Mouse (Mus musculus) hindbrain, embryonic 12.5 days (tissue): Measurements from ENCODE around the gene Lrmda. TPM values are rescaled to one million over a fixed set of nuclear protein-coding genes. Genes with fewer than 3 reads are reported as not detected.

ENCODE experiments used
- ATAC-seq: fragments of 200-750 bp; cut with Nextera tagmentation; 2 replicates; pipeline ENCODE4 v1.8.0; 2017; ENCODE audit warnings: moderate TSS enrichment; ENCODE audit not compliant: low FRiP score
- H3K27ac ChIP-seq: fragments of 300-500 bp; sonication (generic); 2 replicates; pipeline ENCODE4 v1.5.1; 2016; ENCODE audit warnings: mild to moderate bottlenecking
- H3K27me3 ChIP-seq: fragments of 300-500 bp; sonication (generic); 2 replicates; pipeline ENCODE4 v1.6.1; 2016; ENCODE audit warnings: mild to moderate bottlenecking
- H3K36me3 ChIP-seq: fragments of 300-500 bp; sonication (generic); 2 replicates; pipeline ENCODE4 v1.6.1; 2016; ENCODE audit warnings: mild to moderate bottlenecking
- H3K4me1 ChIP-seq: fragments of 300-500 bp; sonication (generic); 2 replicates; pipeline ENCODE4 v1.6.1; 2016
- H3K4me2 ChIP-seq: fragments of 300-500 bp; sonication (generic); replicated peaks from 2 replicates; pipeline ENCODE4 v1.6.1; 2016; ENCODE audit warnings: mild to moderate bottlenecking
- H3K4me3 ChIP-seq: fragments of 300-500 bp; sonication (generic); 2 replicates; pipeline ENCODE4 v1.5.1; 2016; ENCODE audit warnings: mild to moderate bottlenecking
- H3K9ac ChIP-seq: fragments of 300-500 bp; sonication (generic); 2 replicates; pipeline ENCODE4 v1.6.1; 2016; ENCODE audit warnings: mild to moderate bottlenecking, moderate library complexity
- H3K9me3 ChIP-seq: fragments of 300-500 bp; sonication (generic); replicated peaks from 2 replicates; pipeline ENCODE4 v1.6.1; 2016; ENCODE audit warnings: mild to moderate bottlenecking
- WGBS: fragments of 180-500 bp; shearing (Covaris S2); methylation state at CpG from one replicate; pipeline ENCODE4 v1.1.7; 2016; 5-methylcytosine and 5-hydroxymethylcytosine counted together
- polyA plus RNA-seq: library from polyadenylated mRNA; unstranded; fragments of >200 nt; fragmentation: Nextera tagmentation; extraction: Ambion mirVana; gene quantifications from 2 replicates; pipeline ENCODE4 v1.2.1, GENCODE M21; 2016

Gene Lrmda
- polyA plus RNA-seq, 1 experiment from 2014 or later = 0.53 TPM

GRCm38 (mm10) chr14:22849108-22849507, 829.6 kb downstream of the Lrmda start:
- Histone ChIP-seq H3K36me3 (no peaks in the 10 kb centered on the region), H3K4me3 (no peak overlapping the region), H3K27me3 (no peaks in the 10 kb centered on the region), H3K4me2 (no peak overlapping the region), H3K4me1 (no peaks in the 10 kb centered on the region), H3K27ac (no peak overlapping the region), H3K9me3 (no peaks in the 10 kb centered on the region), H3K9ac (no peak overlapping the region)
- no peak for ATAC-seq
- WGBS = 80% methylated on average over 2 of the region's 2 CpGs

- Histone ChIP-seq H3K9me3 (no peaks in the 10 kb centered on the region), H3K9ac (no peak overlapping the region), H3K4me2 (no peak overlapping the region), H3K4me3 (no peak overlapping the region), H3K36me3 (no peaks in the 10 kb centered on the region), H3K27me3 (no peaks in the 10 kb centered on the region), H3K27ac (no peak overlapping the region), H3K4me1 (0 out of 2 replicates have a peak, but pooled peaks cover 5% of the 10 kb centered on the region)
- ATAC-seq = no peak
- WGBS = 23% methylated on average over 4 of the region's 4 CpGs
These were observed 841.1 kb downstream of the Lrmda start for GRCm38 (mm10) chr14:22860631-22861030.

GRCm38 (mm10) chr14:22864132-22864531, 844.6 kb downstream of the Lrmda start:
- Histone ChIP-seq H3K4me2 (no peak overlapping the region), H3K27ac (no peak overlapping the region), H3K9ac (no peak overlapping the region), H3K4me1 (no peaks in the 10 kb centered on the region), H3K4me3 (no peak overlapping the region), H3K36me3 (no peaks in the 10 kb centered on the region), H3K27me3 (no peaks in the 10 kb centered on the region), H3K9me3 (no peaks in the 10 kb centered on the region)
- 54% methylated on average over 7 of the region's 7 CpGs for WGBS
- no peak for ATAC-seq

- Histone ChIP-seq H3K4me2 (no peak overlapping the region), H3K4me1 (no peaks in the 10 kb centered on the region), H3K27ac (no peak overlapping the region), H3K36me3 (no peaks in the 10 kb centered on the region), H3K9me3 (no peaks in the 10 kb centered on the region), H3K9ac (no peak overlapping the region), H3K27me3 (no peaks in the 10 kb centered on the region), H3K4me3 (no peak overlapping the region)
- no peak for ATAC-seq
- 83% methylated on average over 3 of the region's 3 CpGs for WGBS
These were observed 855.1 kb downstream of the Lrmda start for GRCm38 (mm10) chr14:22874584-22874983.

GRCm38 (mm10) chr14:22887182-22887581, 867.7 kb downstream of the Lrmda start:
- no peaks in the 10 kb centered on the region for H3K27me3 ChIP-seq
- ATAC-seq = no peak
- no peak overlapping the region for H3K27ac ChIP-seq
- H3K36me3 ChIP-seq = no peaks in the 10 kb centered on the region
- no peak overlapping the region for H3K9ac ChIP-seq
- H3K4me1 ChIP-seq = no peaks in the 10 kb centered on the region
- 61% methylated on average over 3 of the region's 3 CpGs for WGBS
- H3K9me3 ChIP-seq = no peaks in the 10 kb centered on the region
- H3K4me2 ChIP-seq = no peak overlapping the region
- H3K4me3 ChIP-seq = no peak overlapping the region

GRCm38 (mm10) chr14:22899312-22899711, 879.8 kb downstream of the Lrmda start:
- ATAC-seq = no peak

GRCm38 (mm10) chr14:22902116-22902515, 882.6 kb downstream of the Lrmda start:
- no peak overlapping the region for H3K9ac ChIP-seq
- H3K4me3 ChIP-seq = no peak overlapping the region
- H3K4me2 ChIP-seq = no peak overlapping the region
- H3K27me3 ChIP-seq = no peaks in the 10 kb centered on the region
- H3K9me3 ChIP-seq = no peaks in the 10 kb centered on the region
- H3K4me1 ChIP-seq = peaks cover 11% of the 10 kb centered on the region
- no peak overlapping the region for H3K27ac ChIP-seq
- H3K36me3 ChIP-seq = no peaks in the 10 kb centered on the region
- WGBS = 95% methylated on average over 1 of the region's 1 CpGs
- no peak for ATAC-seq

More at GRCm38 (mm10) chr14:22899312-22899711, 879.8 kb downstream of the Lrmda start:
- no peak overlapping the region for H3K9ac ChIP-seq
- H3K27ac ChIP-seq = no peak overlapping the region
- no peak overlapping the region for H3K4me2 ChIP-seq
- 92% methylated on average over 1 of the region's 1 CpGs for WGBS
- H3K27me3 ChIP-seq = no peaks in the 10 kb centered on the region
- H3K4me1 ChIP-seq = no peaks in the 10 kb centered on the region
- no peak overlapping the region for H3K4me3 ChIP-seq
- no peaks in the 10 kb centered on the region for H3K36me3 ChIP-seq
- no peaks in the 10 kb centered on the region for H3K9me3 ChIP-seq

GRCm38 (mm10) chr14:22902914-22903313, 883.4 kb downstream of the Lrmda start:
- H3K9ac ChIP-seq = no peak overlapping the region
- WGBS = 97% methylated on average over 2 of the region's 2 CpGs

GRCm38 (mm10) chr14:22905741-22906667, 886.5 kb downstream of the Lrmda start:
- no peak for ATAC-seq
- H3K4me3 ChIP-seq = no peak overlapping the region
- H3K27ac ChIP-seq = peak overlapping the region; percentile 9; the same call in 1 of the 2 replicates
- H3K36me3 ChIP-seq = no peaks in the 10 kb centered on the region
- 69% methylated on average over 7 of the region's 7 CpGs for WGBS
- H3K4me2 ChIP-seq = no peak overlapping the region
- no peaks in the 10 kb centered on the region for H3K27me3 ChIP-seq
- no peak overlapping the region for H3K9ac ChIP-seq
- no peaks in the 10 kb centered on the region for H3K9me3 ChIP-seq
- H3K4me1 ChIP-seq = peaks cover 17% of the 10 kb centered on the region

More at GRCm38 (mm10) chr14:22902914-22903313, 883.4 kb downstream of the Lrmda start:
- Histone ChIP-seq H3K4me1 (peaks cover 14% of the 10 kb centered on the region), H3K27me3 (no peaks in the 10 kb centered on the region), H3K9me3 (no peaks in the 10 kb centered on the region), H3K4me2 (no peak overlapping the region), H3K27ac (no peak overlapping the region), H3K36me3 (no peaks in the 10 kb centered on the region), H3K4me3 (no peak overlapping the region)
- ATAC-seq = no peak

GRCm38 (mm10) chr14:22906716-22907115, 887.2 kb downstream of the Lrmda start:
- Histone ChIP-seq H3K36me3 (no peaks in the 10 kb centered on the region), H3K27ac (peak overlapping the region; percentile 9), H3K4me2 (no peak overlapping the region), H3K27me3 (no peaks in the 10 kb centered on the region), H3K9ac (no peak overlapping the region), H3K9me3 (no peaks in the 10 kb centered on the region), H3K4me1 (peaks cover 17% of the 10 kb centered on the region), H3K4me3 (no peak overlapping the region)
- ATAC-seq = peak; percentile 53; the same call in 1 of the 2 replicates
- 44% methylated on average over 4 of the region's 4 CpGs for WGBS

- Histone ChIP-seq H3K36me3 (no peaks in the 10 kb centered on the region), H3K4me1 (peaks cover 17% of the 10 kb centered on the region), H3K27ac (peak overlapping the region; percentile 9; the same call in 1 of the 2 replicates), H3K9me3 (no peaks in the 10 kb centered on the region), H3K9ac (no peak overlapping the region), H3K27me3 (no peaks in the 10 kb centered on the region), H3K4me3 (no peak overlapping the region), H3K4me2 (no peak overlapping the region)
- peak; percentile 41; the same call in 1 of the 2 replicates for ATAC-seq
- WGBS = 61% methylated on average over 4 of the region's 4 CpGs
These were observed 887.7 kb downstream of the Lrmda start for GRCm38 (mm10) chr14:22907221-22907620.

- Histone ChIP-seq H3K4me3 (no peak overlapping the region), H3K4me2 (no peak overlapping the region), H3K9ac (no peak overlapping the region), H3K27ac (no peak overlapping the region), H3K4me1 (peaks cover 17% of the 10 kb centered on the region), H3K36me3 (no peaks in the 10 kb centered on the region), H3K27me3 (no peaks in the 10 kb centered on the region), H3K9me3 (no peaks in the 10 kb centered on the region)
- peak; percentile 41; the same call in 1 of the 2 replicates for ATAC-seq
- 68% methylated on average over 2 of the region's 2 CpGs for WGBS
These were observed 888.5 kb downstream of the Lrmda start for GRCm38 (mm10) chr14:22908006-22908405.
